Mouse (Mus musculus): ENCODE measurements around the gene Olig3. TPM values are rescaled to one million over a fixed set of nuclear protein-coding genes. Genes with fewer than 3 reads are reported as not detected.
"Not testable (repeated sequence)": the region's sequence is repeated elsewhere in the genome, so short reads cannot be mapped to it uniquely, and the experiment has no call there.

Olig3 gene
- polyA plus RNA-seq, 1 experiment from 2014 or later = not detected

DNA sequence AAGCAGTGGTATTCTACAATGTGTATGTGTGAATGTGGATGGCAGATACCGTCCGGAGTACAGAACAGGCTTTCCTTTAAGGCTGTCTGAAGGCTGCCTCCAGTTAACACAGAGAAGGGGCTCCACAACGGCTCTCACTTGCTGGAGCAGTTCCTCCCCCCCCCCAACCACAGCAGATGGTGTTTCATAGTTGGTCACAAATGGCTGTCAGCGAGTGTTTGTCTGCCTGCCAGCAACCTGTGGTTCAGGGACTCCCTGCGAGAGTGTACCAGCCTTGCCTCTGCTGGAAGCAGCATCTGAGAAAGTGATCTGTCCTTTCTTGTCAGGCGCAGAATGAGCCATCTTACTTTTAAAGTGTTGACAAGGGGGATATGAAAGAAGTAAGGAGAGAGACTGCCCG, 17.5 kb downstream of the Olig3 start:
- no peak overlapping the region for H3K9ac ChIP-seq (ENCODE audit: low read depth, low read length)
- no peak overlapping the region for H3K27ac ChIP-seq (ENCODE audit: low read depth, low read length)
- ATAC-seq (ENCODE audit: low FRiP score, low TSS enrichment) = no peak
- no peaks in the 10 kb centered on the region for H3K9me3 ChIP-seq (ENCODE audit: control insufficient read depth, low read length)
- 56% methylated on average over 7 of the region's 7 CpGs for WGBS
- H3K36me3 ChIP-seq (ENCODE audit: control insufficient read depth, insufficient read depth, low read length) = no peaks in the 10 kb centered on the region
- H3K4me3 ChIP-seq (ENCODE audit: low read length) = no peak overlapping the region
- no peaks in the 10 kb centered on the region for H3K27me3 ChIP-seq (ENCODE audit: control insufficient read depth, insufficient read depth, low read length)
- no peak overlapping the region for H3K4me2 ChIP-seq (replicated peaks; ENCODE audit: low read depth, low read length)
- H3K4me1 ChIP-seq (ENCODE audit: control insufficient read depth, insufficient read depth, low read length) = no peaks in the 10 kb centered on the region

- Histone ChIP-seq H3K4me2 (replicated peaks; ENCODE audit: low read depth, low read length) (no peak overlapping the region), H3K27ac (ENCODE audit: low read depth, low read length) (no peak overlapping the region), H3K4me3 (ENCODE audit: low read length) (no peak overlapping the region), H3K9me3 (ENCODE audit: control insufficient read depth, low read length) (peaks cover 4% of the 10 kb centered on the region; the same call in 1 of the 2 replicates), H3K36me3 (ENCODE audit: control insufficient read depth, insufficient read depth, low read length) (no peaks in the 10 kb centered on the region), H3K27me3 (ENCODE audit: control insufficient read depth, insufficient read depth, low read length) (no peaks in the 10 kb centered on the region), H3K4me1 (ENCODE audit: control insufficient read depth, insufficient read depth, low read length) (no peaks in the 10 kb centered on the region), H3K9ac (ENCODE audit: low read depth, low read length) (no peak overlapping the region)
- WGBS = 75% methylated on average over 3 of the region's 3 CpGs
- no peak for ATAC-seq (ENCODE audit: low FRiP score, low TSS enrichment)
Measured at GRCm38 (mm10) chr10:19374311-19374710, 18.0 kb downstream of the Olig3 start.

DNA sequence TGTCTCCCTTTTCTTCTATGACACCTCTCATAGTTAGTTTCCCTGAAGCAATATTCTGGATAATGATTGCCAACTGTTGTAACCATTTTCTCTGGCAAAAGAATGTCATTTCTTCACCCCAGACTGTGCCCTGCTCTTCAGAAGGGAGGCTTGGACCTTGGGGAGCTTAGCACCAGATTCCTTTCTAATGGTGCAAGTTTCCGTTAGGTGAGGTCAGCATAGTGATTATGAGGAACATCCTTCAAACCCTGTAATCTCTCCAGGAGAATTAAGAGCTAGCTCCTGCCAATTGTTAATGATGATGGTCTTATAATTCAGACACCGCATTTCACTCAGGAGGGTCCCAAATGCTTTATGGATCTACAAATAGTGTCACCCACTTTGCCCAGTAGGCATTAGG, 19.5 kb downstream of the Olig3 start:
- Histone ChIP-seq H3K4me2 (replicated peaks; ENCODE audit: low read depth, low read length) (no peak overlapping the region), H3K4me3 (ENCODE audit: low read length) (no peak overlapping the region), H3K4me1 (ENCODE audit: control insufficient read depth, insufficient read depth, low read length) (no peaks in the 10 kb centered on the region), H3K27me3 (ENCODE audit: control insufficient read depth, insufficient read depth, low read length) (no peaks in the 10 kb centered on the region), H3K36me3 (ENCODE audit: control insufficient read depth, insufficient read depth, low read length) (no peaks in the 10 kb centered on the region), H3K9ac (ENCODE audit: low read depth, low read length) (no peak overlapping the region), H3K27ac (ENCODE audit: low read depth, low read length) (no peak overlapping the region), H3K9me3 (ENCODE audit: control insufficient read depth, low read length) (peaks cover 7% of the 10 kb centered on the region; the same call in 1 of the 2 replicates)
- no peak for ATAC-seq (ENCODE audit: low FRiP score, low TSS enrichment)
- 88% methylated on average over 2 of the region's 2 CpGs for WGBS

GRCm38 (mm10) chr10:19380971-19381370, 24.6 kb downstream of the Olig3 start:
- not testable (repeated sequence) for H3K4me3 ChIP-seq (ENCODE audit: low read length); H3K27me3 ChIP-seq (ENCODE audit: control insufficient read depth, insufficient read depth, low read length); H3K4me1 ChIP-seq (ENCODE audit: control insufficient read depth, insufficient read depth, low read length); H3K9me3 ChIP-seq (ENCODE audit: control insufficient read depth, low read length); ATAC-seq (ENCODE audit: low FRiP score, low TSS enrichment); H3K36me3 ChIP-seq (ENCODE audit: control insufficient read depth, insufficient read depth, low read length); H3K4me2 ChIP-seq (replicated peaks; ENCODE audit: low read depth, low read length); H3K27ac ChIP-seq (ENCODE audit: low read depth, low read length); H3K9ac ChIP-seq (ENCODE audit: low read depth, low read length)
- 89% methylated on average over 1 of the region's 1 CpGs for WGBS

DNA sequence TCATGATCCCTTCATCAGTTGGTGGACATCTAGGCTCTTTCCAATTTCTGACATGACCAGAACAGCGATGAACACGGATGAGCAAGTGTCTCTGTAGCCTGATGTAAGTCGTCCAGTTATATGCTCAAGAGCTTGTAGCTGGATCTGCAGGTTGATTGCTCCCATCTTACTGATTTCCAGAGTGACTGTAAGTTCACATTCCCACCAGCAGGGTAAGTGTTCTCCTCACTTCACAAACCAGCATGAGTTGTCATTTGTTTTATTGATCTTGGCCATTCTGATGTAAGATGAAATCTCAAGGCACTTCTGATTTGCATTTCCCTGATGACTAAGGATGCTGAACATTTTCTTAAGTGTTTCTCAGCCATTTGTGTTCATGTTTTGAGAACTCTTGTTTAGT, 27.8 kb downstream of the Olig3 start:
- 87% methylated on average over 3 of the region's 3 CpGs for WGBS

DNA sequence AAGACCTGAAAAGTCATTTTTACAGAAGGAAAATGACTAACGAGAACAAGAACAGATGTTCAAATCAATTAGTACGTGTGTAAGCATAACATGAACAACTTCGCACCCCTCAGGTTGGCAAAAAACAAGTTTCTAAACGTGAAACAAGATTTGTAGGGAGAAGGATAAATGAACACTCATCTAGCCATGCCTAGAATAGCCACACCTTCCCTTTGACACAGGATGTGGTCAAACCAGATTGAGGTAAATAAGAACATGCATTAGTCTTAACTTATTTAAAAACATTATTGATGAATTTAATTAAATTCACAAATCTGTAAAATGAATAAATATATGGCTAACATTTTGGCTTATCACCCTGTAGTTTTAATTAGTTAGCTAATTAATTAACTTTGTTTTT, 35.5 kb downstream of the Olig3 start:
- Histone ChIP-seq H3K9me3 (ENCODE audit: control insufficient read depth, low read length) (no peaks in the 10 kb centered on the region), H3K9ac (ENCODE audit: low read depth, low read length) (no peak overlapping the region), H3K4me2 (replicated peaks; ENCODE audit: low read depth, low read length) (no peak overlapping the region), H3K27me3 (ENCODE audit: control insufficient read depth, insufficient read depth, low read length) (no peaks in the 10 kb centered on the region), H3K4me3 (ENCODE audit: low read length) (no peak overlapping the region), H3K4me1 (ENCODE audit: control insufficient read depth, insufficient read depth, low read length) (no peaks in the 10 kb centered on the region), H3K27ac (ENCODE audit: low read depth, low read length) (no peak overlapping the region), H3K36me3 (ENCODE audit: control insufficient read depth, insufficient read depth, low read length) (no peaks in the 10 kb centered on the region)
- ATAC-seq (ENCODE audit: low FRiP score, low TSS enrichment) = no peak
- WGBS = 92% methylated on average over 4 of the region's 4 CpGs

More for the DNA sequence above, 27.8 kb downstream of the Olig3 start:
- Histone ChIP-seq H3K4me1 (ENCODE audit: control insufficient read depth, insufficient read depth, low read length) (no peaks in the 10 kb centered on the region), H3K4me2 (replicated peaks; ENCODE audit: low read depth, low read length) (no peak overlapping the region), H3K36me3 (ENCODE audit: control insufficient read depth, insufficient read depth, low read length) (no peaks in the 10 kb centered on the region), H3K27ac (ENCODE audit: low read depth, low read length) (no peak overlapping the region), H3K27me3 (ENCODE audit: control insufficient read depth, insufficient read depth, low read length) (no peaks in the 10 kb centered on the region), H3K4me3 (ENCODE audit: low read length) (no peak overlapping the region), H3K9ac (ENCODE audit: low read depth, low read length) (no peak overlapping the region), H3K9me3 (ENCODE audit: control insufficient read depth, low read length) (peaks cover 4% of the 10 kb centered on the region; the same call in 1 of the 2 replicates)
- no peak for ATAC-seq (ENCODE audit: low FRiP score, low TSS enrichment)

- Histone ChIP-seq H3K4me3 (ENCODE audit: low read length) (no peak overlapping the region), H3K27me3 (ENCODE audit: control insufficient read depth, insufficient read depth, low read length) (no peaks in the 10 kb centered on the region), H3K9ac (ENCODE audit: low read depth, low read length) (no peak overlapping the region), H3K36me3 (ENCODE audit: control insufficient read depth, insufficient read depth, low read length) (no peaks in the 10 kb centered on the region), H3K4me2 (replicated peaks; ENCODE audit: low read depth, low read length) (no peak overlapping the region), H3K4me1 (ENCODE audit: control insufficient read depth, insufficient read depth, low read length) (no peaks in the 10 kb centered on the region), H3K27ac (ENCODE audit: low read depth, low read length) (no peak overlapping the region), H3K9me3 (ENCODE audit: control insufficient read depth, low read length) (no peaks in the 10 kb centered on the region)
- WGBS = 57% methylated on average over 9 of the region's 9 CpGs
- ATAC-seq (ENCODE audit: low FRiP score, low TSS enrichment) = no peak
Measured at GRCm38 (mm10) chr10:19396485-19397137, 40.3 kb downstream of the Olig3 start.

GRCm38 (mm10) chr10:19397396-19397795, 41.1 kb downstream of the Olig3 start:
- Histone ChIP-seq H3K4me2 (replicated peaks; ENCODE audit: low read depth, low read length) (no peak overlapping the region), H3K36me3 (ENCODE audit: control insufficient read depth, insufficient read depth, low read length) (no peaks in the 10 kb centered on the region), H3K27ac (ENCODE audit: low read depth, low read length) (no peak overlapping the region), H3K9ac (ENCODE audit: low read depth, low read length) (no peak overlapping the region), H3K4me1 (ENCODE audit: control insufficient read depth, insufficient read depth, low read length) (no peaks in the 10 kb centered on the region), H3K4me3 (ENCODE audit: low read length) (no peak overlapping the region), H3K9me3 (ENCODE audit: control insufficient read depth, low read length) (no peaks in the 10 kb centered on the region), H3K27me3 (ENCODE audit: control insufficient read depth, insufficient read depth, low read length) (no peaks in the 10 kb centered on the region)
- ATAC-seq (ENCODE audit: low FRiP score, low TSS enrichment) = no peak
- WGBS = 86% methylated on average over 12 of the region's 12 CpGs

DNA sequence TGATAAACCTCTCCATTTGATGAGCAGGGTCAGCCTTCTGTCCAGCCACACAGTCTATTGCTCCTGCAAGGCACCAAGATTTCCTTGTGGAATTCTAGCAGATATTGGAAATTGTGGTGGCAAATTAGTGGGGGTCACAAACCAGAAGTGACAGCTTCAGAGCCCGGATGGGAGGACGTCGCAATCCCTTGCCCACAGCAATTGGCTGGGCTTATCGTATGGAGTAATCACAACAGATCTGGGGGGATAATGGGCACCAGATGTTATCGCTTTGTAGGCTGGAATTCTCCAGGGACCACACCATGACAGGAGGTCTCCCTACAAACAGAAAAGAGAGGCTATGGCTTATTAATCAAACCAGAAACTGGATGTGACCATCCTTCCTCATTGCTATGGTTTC, 44.8 kb downstream of the Olig3 start:
- Histone ChIP-seq H3K4me2 (replicated peaks; ENCODE audit: low read depth, low read length) (no peak overlapping the region), H3K9ac (ENCODE audit: low read depth, low read length) (no peak overlapping the region), H3K4me3 (ENCODE audit: low read length) (no peak overlapping the region), H3K36me3 (ENCODE audit: control insufficient read depth, insufficient read depth, low read length) (no peaks in the 10 kb centered on the region), H3K27ac (ENCODE audit: low read depth, low read length) (no peak overlapping the region), H3K27me3 (ENCODE audit: control insufficient read depth, insufficient read depth, low read length) (no peaks in the 10 kb centered on the region), H3K9me3 (ENCODE audit: control insufficient read depth, low read length) (no peaks in the 10 kb centered on the region), H3K4me1 (ENCODE audit: control insufficient read depth, insufficient read depth, low read length) (no peaks in the 10 kb centered on the region)
- 30% methylated on average over 5 of the region's 5 CpGs for WGBS
- no peak for ATAC-seq (ENCODE audit: low FRiP score, low TSS enrichment)

Measured in kidney, embryonic 14.5 days (tissue).